Mouse (Mus musculus): Measurements from ENCODE around the gene Fcho2.

The Fcho2 gene

DNA sequence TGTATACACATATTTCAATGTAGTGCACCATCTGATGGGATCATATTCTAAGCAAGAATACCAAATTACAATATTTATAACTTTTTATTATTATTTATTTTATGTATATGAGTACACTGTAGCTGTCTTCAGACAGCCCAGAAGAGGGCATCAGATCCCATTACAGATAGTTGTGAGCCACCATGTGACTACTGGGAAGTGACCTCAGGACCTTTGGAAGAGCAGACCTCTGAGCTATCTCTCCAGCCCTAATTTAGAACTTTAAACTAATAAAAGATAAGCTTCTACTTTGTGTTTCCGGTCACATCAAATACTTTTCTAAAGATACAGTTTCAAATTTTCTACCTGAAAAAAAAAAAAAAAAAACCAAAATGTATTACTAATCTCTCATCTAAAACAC lies 6.2 kb downstream of the Fcho2 start:
- in situ Hi-C loops (cut with MseI, MboI) = no loop called here

DNA sequence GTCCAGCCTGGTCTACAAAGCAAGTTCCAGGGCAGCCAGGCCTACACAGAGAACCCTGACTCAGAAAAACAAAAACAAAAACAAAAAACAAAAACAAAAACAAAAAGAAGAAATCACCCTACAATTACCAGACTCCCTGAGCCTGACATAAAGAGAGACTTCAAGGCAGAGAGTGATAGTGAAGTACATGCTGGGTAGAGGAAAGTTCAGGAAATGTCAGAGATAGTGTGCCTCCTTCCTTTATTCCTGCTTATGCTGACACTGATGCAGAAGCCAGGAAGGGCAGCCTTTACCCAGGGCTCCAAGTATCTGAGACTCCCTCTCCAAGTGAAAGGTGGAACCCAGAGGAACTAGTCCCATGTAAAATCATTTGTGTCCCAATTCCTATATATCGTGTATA lies 10.8 kb downstream of the Fcho2 start:
- in situ Hi-C loops (cut with MseI, MboI) = no loop called here

DNA sequence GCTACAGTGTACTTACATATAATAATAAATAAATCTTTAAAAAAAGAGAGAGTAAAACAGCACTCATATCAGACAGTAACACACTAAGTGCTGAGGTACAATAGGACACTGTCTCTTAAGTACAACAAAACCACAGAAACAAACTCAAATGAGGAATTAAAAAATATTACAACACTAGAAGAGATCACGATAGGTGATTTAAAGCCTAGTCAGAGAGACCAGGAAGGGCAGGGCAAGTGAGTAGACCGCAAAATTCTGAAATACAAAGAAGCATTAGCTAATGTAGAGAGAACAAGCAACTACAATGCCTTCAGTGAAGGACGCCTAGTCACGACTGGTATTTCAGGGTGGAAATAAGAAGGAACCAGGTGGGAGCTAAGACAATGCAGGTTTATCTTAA lies 11.6 kb downstream of the Fcho2 start:
- in situ Hi-C loops (cut with MseI, MboI) = no loop called here

DNA sequence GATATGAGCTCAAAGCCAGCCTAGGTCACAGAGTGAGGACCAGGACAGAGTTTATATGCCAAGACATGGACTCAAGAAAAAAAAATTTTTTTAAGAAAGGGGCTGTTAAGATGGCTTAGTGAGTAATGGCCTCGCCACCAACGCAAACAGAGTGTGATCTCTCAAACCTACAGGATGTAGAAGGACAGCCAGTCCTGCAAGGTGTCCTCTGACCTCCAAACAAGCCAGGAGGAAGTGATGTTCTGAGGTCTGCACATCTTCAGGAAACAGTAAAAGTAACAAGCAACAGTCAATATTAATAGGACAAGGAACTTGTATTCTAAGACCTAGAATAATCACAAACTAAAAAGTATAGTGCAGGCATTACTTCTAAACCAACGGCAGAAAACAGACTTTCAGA lies 12.3 kb downstream of the Fcho2 start:
- in situ Hi-C loops (cut with MseI, MboI) = no loop called here

DNA sequence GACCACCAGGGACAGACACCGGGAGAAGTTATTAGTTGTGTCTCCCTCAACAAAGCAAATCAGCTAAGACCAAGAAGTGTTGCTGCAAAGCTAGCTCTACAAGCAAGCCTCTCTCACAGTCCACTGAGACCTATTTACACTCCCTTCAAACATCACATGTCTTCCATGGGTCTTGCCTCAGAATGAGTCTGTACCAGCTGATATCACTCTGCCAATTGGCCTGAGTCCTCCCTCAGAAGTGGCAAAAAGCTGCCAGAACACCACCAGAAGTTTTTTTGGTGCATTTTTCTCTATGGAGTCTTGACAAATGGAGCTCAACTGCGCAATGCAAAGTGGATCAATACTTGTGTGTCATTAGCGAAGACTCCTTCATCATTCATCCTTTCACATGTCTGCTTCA lies 19.7 kb downstream of the Fcho2 start:
- in situ Hi-C loops (cut with MseI, MboI) = no loop called here

DNA sequence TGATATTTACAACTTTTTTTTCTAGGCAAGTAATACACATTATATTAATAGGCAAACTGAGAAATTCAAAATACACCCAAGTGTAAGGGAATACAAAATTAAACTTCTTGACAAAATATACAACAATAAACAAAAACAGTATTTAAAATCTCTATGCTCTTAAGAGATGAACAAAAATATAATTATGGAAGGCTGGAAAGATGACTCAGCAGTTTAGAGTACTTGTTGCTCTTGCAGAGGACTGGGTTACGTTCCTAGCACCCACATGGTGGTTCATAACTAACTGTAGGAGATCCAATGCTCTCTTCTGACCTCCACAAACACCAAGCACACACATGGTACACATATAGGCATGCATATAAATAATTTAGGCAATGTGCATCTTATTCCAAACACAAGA lies 22.4 kb downstream of the Fcho2 start:
- in situ Hi-C loops (cut with MseI, MboI) = no loop called here

DNA sequence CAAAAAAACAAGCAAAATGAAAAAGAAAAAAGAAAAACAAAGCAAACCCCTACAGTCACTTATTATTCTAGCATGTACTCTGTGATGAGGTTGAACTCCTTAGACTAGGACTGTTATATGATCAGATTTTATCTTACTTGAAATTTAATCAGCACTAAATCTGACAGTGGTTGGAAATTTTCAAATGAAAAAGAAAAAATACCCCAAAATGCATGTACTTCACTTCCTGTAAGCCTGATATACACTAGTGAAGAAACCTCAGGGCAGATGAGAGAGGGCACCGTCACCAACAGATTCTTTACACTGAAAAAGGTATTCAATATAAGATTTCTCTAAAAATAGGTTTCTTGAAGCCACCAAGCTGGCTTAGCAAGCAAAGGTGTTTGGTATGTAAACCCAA lies 23.6 kb downstream of the Fcho2 start:
- in situ Hi-C loops (cut with MseI, MboI) = no loop called here

DNA sequence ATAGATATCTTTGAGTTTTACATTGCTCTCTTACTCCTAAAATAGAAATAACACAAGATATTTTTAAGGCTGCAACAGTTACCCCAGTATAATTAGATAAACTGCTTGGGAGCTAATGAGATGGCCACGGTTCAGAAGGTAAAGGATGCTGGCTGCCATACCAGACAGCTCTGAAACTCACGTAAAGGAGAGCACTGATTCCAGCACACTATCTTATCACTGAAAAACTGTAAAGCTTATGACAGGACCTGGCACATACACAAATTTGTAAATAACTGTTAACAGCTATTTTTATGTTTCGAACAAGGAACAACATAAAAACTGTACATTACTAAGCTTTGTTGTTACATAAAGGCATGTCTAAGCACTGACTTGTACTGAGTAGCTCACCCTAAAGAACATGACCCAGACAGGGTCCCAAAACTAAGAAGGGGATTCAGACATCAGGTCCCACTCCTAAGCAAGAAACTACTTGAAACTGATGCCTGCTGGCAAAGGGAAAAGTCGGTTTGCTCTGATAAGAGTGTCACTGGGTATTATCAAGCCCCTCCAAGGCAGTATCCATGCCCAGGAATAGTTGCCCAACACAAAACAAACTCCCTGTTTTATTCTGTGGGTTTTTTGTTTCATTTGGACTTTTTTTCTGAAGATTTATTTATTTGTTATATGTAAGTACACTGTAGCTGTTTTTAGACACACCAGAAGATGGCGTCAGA lies 28.1 kb downstream of the Fcho2 start:
- in situ Hi-C loops (cut with MseI, MboI) = no loop called here

DNA sequence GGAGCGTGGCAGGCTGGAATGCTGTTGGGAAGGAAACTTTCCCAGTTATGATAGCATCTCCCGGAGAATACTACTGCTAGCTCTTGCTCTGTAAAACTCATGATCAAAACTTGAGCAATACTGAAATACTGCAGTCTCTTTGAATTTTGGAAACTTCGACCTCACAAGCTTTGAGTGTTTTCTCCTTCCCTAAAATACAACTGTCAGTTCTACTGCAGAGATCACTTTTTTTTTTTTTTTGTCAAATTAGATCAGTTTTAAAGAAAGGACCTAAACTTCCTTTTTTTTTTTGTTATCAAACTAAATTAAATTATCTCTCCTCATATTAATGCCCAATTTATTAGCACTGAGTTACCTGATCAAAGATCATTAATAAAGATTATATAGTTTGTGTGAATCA lies 37.3 kb downstream of the Fcho2 start:
- in situ Hi-C loops (cut with MseI, MboI) = no loop called here

DNA sequence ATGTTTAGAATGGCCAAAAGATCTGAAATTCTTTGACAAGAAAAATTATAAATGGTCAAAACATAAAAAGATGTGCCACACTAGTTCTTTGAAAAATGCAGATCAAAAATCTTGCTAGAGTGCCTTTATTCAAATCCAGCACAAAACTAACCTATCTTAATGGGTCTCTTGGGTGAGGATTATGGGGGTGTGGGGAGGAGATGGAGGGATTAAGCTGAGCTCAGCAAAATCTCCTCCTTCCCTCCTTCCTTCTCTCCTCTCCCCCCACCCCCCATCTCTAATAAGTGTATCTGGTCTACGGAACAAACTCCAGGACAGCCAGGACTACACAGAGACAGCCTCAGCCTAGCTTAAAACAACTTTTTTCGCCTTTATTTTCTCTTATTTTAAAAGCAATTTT lies 43.8 kb downstream of the Fcho2 start:
- in situ Hi-C loops (cut with MseI, MboI) = no loop called here

DNA sequence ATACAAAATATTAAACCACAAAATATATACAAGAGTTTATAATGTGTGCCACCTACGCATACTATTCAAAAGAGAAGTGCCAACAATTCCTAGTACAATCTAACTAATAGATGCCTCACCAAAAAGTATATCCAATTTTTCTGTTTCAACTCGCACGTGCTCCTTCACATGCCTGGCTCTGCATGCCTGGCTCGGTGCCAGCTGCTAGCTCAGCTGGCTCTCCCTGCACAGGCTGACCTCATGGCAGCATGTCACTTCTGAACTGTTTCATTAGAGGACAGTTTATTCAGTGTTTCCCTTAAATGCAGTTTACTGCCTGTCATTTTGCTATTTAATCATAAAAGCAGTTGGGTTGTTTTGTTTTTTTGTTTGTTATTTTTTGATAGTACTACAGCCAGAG lies 46.9 kb downstream of the Fcho2 start:
- in situ Hi-C loops (cut with MseI, MboI) = no loop called here

DNA sequence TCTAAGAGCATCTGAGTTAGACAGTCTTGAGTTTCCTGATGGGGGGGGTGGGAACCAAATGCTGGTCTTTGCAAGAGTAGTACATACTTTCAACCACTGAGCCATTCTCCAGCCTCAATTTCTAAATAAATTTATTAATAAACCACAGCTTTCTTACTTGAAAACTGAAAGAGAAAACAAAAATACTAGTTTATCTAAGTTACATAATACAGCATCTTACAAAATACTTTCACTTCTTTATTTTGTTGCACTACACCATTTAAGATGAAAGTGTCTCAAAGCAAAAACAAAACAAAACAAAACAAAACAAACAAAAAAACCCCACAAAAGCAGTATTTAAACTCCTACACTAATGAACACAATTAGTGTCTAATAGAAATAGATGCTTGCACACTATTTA lies 53.5 kb downstream of the Fcho2 start:
- in situ Hi-C loops (cut with MseI, MboI) = no loop called here

DNA sequence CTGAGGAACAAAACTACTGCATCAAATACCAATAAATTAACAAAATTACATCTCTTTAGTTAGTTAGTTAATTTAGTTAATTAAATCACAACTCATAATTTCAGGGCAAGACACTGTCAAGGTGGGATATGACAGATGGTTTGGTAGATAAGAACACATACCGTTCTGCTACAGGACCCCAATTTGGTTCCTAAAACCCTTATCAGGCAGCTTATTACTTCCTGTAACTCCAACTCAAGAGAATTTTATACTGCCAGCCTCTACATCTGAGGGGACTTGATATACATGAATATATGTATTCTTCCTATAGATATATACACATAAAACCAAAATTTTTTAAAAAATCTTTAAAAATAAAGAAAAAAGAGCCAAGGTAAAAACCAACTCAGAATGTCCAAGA lies 59.4 kb downstream of the Fcho2 start:
- in situ Hi-C loops (cut with MseI, MboI) = no loop called here

DNA sequence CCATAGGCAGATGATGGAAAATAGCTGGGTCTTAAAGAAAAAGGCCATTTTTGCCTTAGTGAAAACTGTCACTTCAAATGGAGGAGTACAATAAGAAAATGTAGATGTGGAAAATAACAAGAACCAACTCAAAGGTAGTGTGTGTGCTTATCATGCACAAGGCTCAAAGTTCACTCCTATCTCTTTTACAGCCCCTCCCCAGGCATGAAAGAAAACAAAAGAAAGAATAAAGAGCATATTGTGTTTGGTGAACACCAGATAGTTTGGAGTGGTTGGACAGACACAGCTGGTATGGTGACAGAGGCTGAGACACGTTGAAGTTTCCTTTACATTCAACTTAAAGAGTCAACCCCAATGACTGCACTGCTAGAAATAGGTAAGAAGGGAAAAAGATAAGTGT lies 70.6 kb downstream of the Fcho2 start:
- in situ Hi-C loops (cut with MseI, MboI) = no loop called here

DNA sequence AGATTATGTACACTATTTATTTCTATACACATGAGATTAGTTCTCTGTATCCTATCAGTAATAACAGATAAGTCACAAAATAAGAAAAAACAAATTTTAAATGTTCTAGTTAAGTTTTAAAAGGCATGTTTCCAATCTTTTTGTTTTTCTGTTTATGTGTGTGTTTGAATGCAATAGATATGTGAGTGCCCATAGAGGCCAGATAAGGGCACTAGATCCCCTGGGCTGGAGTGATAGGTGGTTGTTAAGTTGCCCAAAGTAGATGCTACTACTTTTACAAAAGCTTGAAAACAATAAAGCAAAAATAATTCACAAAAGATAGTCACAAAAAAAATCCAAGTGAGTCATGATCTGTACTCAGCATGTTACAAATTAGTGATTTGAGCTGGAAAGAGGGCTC lies 71.4 kb downstream of the Fcho2 start:
- in situ Hi-C loops (cut with MseI, MboI) = no loop called here

DNA sequence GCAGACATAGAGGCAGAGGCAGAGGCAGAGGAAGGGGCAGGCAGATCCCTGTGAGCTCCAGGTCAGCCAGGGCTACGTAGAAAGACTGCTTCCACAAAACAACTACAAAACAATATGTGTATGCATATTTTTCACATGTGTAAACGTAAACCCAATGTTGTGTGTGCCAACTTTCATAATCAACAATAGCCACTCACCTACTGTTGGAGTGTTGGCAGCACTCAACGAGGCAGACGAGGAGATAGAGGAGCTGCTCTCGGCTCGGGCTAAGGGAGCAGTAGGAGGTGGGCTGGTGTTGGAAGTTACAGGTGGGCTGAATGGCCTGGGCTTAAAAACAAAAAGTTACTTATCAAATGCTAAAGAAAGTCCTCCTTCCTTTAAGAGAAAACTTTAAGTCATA lies 72.0 kb downstream of the Fcho2 start:
- in situ Hi-C loops (cut with MseI, MboI) = no loop called here

DNA sequence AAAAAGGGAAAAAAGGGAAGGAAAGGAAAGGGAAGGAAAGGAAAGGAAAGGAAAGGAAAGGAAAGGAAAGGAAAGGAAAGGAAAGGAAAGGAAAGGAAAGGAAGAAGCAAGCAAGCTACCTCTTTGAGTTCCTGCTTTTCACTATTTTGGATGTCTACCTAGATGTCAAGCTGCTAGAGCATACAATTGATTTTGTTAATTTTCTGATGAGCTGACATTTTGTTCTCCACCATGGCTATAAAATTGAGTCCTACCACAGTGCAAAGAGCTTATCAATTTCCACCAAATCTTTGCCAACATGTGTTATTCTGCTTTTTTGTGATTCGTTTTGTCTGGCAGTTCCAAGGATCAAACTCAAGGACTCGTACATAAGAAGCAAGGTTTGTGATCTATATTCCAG lies 77.0 kb downstream of the Fcho2 start:
- in situ Hi-C loops (cut with MseI, MboI) = no loop called here

DNA sequence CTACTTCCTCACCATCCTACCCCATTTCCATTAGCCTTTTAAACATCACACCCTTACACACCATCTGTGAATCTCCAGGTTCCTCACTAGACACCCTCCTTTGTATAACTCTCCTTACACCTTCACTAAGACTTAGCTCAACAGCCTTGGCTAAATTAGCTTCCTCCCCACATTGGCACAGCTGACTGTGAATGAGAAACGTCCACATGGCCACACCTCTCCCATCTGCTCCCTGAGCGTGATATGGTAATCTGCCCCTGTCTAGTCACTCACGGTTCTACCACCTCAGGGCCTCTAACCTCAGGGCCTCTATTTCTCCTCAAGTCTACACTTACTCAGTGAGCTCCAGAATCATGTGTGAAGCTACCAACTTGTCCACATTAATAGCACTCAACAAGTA lies 82.0 kb downstream of the Fcho2 start:
- in situ Hi-C loops (cut with MseI, MboI) = no loop called here

DNA sequence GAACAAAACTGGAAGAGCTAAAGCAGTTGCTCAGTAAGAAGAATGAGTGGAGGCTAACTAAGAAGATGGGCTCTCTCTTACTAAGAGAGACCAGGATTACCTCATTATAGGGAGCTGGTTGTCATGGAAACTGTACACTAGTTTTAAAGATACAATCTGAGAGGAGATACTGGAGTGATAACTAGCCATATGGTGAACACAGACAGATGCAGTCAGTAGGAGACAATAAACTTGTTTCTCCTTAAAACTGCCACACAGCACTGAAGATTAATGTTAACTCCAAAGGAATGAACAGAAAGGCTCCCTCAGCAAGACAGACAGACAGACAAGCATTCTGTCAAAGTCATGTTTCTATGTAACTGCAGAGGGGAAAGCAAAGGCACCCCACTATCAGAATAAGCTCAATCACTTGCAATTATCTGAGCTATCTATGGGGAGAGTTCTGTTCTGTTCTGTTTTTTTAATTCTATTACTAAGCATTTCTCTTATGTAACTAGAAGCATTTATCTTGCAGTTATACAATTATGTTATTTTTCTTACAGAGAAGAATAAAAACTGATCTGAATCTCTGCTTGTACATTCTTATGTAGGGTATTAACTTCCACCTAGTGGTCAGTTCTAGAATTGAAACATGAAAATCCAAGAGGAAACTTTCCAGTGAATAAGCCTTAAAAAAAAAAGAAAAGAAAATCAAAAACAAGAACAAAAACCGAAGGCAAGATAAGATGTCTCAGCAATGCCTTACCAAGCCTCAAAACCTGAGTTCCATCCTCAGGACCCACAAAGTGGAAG lies 85.8 kb downstream of the Fcho2 start:
- in situ Hi-C loops (cut with MseI, MboI) = loop anchor here in 1 of 2 experiments (5.0 kb wide), 1 partner anchor 127 kb away; no protein-coding TSS in a partner anchor

DNA sequence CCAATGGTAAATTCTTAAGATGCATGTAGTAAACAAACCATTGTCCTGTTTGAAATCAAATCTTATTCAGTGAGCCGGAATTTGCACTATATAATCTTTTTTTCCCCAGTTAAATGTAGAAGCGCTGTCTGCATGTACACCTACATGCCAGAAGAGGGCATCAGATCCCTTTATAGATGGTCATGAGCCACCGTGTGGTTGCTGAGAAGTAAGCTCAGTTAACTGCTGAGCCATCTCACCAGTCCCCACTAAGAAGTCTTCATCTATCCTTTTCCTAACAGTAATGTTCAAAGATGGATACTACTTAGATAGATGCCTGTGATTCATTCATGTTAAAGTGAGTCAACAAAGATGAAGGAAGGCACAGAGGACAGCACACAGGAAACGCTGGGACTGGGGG lies 88.8 kb downstream of the Fcho2 start:
- in situ Hi-C loops (cut with MseI, MboI) = loop anchor here in 1 of 2 experiments (5.0 kb wide), 1 partner anchor 124 kb away; no protein-coding TSS in a partner anchor

DNA sequence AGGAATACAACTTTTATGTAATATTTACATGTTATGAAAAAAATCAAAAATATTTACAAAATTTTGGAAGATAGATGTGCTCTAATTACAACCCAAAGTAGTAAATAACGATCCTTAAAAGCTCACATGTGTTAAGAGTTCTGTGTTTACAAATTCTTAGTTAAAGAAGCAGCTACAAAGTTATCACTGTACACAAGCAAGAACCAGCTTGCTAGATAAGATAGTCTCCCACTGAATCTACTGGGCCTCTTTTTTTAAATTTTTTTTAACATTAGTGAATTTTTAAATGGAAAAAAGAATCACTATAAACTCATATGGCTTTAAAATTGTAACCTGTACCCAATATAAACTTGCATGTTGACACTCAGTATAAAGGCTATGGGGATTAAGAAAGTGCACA lies 91.8 kb downstream of the Fcho2 start:
- in situ Hi-C loops (cut with MseI, MboI) = loop anchor here in 1 of 2 experiments (5.0 kb wide), 1 partner anchor 121 kb away; no protein-coding TSS in a partner anchor

DNA sequence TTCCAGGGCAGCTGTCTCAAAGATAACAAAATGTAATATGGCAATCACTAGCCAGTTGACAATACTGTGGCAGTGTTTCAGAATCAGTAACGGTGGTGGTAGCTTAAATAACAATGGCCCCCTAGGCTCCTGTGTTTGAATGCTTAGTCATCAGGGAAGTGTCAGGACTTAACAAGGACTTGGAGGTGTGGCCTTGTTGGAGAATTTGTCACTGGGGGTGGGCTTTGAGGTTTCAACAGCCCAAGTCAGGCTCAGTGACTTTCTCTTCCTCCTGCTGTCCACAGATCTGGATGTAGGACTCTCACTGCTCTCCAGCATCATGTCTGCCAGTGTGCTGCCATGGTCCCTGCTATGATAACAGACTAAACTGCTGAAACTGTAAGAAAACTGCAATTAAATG lies 93.0 kb downstream of the Fcho2 start:
- in situ Hi-C loops (cut with MseI, MboI) = loop anchor here in 1 of 2 experiments (5.0 kb wide), 1 partner anchor 120 kb away; no protein-coding TSS in a partner anchor

DNA sequence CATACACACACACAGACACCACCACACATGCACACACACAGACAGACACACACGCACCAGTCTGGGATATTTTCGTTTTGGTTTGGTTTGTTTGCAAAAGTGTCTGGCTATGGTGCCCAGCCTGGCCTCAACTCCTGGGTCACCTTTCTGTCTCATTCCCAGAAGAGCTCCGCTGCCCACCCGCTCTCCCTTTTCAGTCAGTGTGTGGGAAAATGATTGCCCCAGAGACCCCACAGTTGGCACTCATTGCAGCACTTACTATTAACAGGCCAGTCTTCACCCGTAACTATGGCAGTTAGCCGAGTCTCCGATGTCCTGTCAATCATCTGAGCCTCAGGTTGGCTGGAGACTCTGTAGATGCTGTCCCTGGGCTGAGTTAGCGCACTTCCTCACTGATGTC lies 99.1 kb downstream of the Fcho2 start:
- in situ Hi-C loops (cut with MseI, MboI) = no loop called here
